Mouse (Mus musculus) limb, embryonic 13.5 days (tissue): ENCODE measurements at regions not wholly inside any gene's neighbourhood (a gene's known extent, or its start where the extent isn't known, plus 50 kb on each side); places are given as distances from the start of the nearest gene placed in this dataset.
"Not testable (repeated sequence)": the region's sequence is repeated elsewhere in the genome, so short reads cannot be mapped to it uniquely, and the experiment has no call there.

ENCODE experiments used
- ATAC-seq: fragments of 200-750 bp; cut with Nextera tagmentation; 2 replicates; pipeline ENCODE4 v1.8.0; 2017; ENCODE audit warnings: low read depth, moderate number of reproducible peaks, moderate TSS enrichment; ENCODE audit not compliant: low FRiP score
- H3K27ac ChIP-seq: fragments of 300-500 bp; sonication (generic); 2 replicates; pipeline ENCODE4 v1.5.1; 2015; ENCODE audit warnings: inconsistent platforms, mild to moderate bottlenecking, moderate library complexity
- H3K27me3 ChIP-seq: fragments of 300-500 bp; sonication (generic); 2 replicates; pipeline ENCODE4 v1.6.1; 2015; ENCODE audit warnings: mild to moderate bottlenecking, inconsistent platforms
- H3K36me3 ChIP-seq: fragments of 300-500 bp; sonication (generic); 2 replicates; pipeline ENCODE4 v1.6.1; 2015; ENCODE audit warnings: inconsistent platforms, mild to moderate bottlenecking, moderate library complexity
- H3K4me1 ChIP-seq: fragments of 300-500 bp; sonication (generic); 2 replicates; pipeline ENCODE4 v1.6.1; 2015; ENCODE audit warnings: inconsistent platforms
- H3K4me2 ChIP-seq: fragments of 300-500 bp; sonication (generic); replicated peaks from 2 replicates; pipeline ENCODE4 v1.6.1; 2015; ENCODE audit warnings: inconsistent platforms, mild to moderate bottlenecking, moderate library complexity
- H3K4me3 ChIP-seq: fragments of 300-500 bp; sonication (generic); 2 replicates; pipeline ENCODE4 v1.5.1; 2015; ENCODE audit warnings: moderate library complexity, mild to moderate bottlenecking, inconsistent platforms
- H3K9ac ChIP-seq: fragments of 300-500 bp; sonication (generic); 2 replicates; pipeline ENCODE4 v1.6.1; 2015; ENCODE audit warnings: mild to moderate bottlenecking, inconsistent platforms
- H3K9me3 ChIP-seq: fragments of 300-500 bp; sonication (generic); 2 replicates; pipeline ENCODE4 v1.6.1; 2016; ENCODE audit warnings: inconsistent platforms
- WGBS: fragments of 180-500 bp; shearing (Covaris S2); methylation state at CpG from one replicate; pipeline ENCODE4 v1.1.7; 2015; 5-methylcytosine and 5-hydroxymethylcytosine counted together

GRCm38 (mm10) chr15:41983261-41983660 lies 1849.1 kb downstream of the 9330182O14Rik start:
- Histone ChIP-seq H3K27me3 (no peaks in the 10 kb centered on the region), H3K4me3 (no peak overlapping the region), H3K4me2 (no peak overlapping the region), H3K4me1 (peaks cover 17% of the 10 kb centered on the region), H3K36me3 (no peaks in the 10 kb centered on the region), H3K9me3 (no peaks in the 10 kb centered on the region), H3K27ac (no peak overlapping the region), H3K9ac (no peak overlapping the region)
- ATAC-seq: peak; percentile 17; the same call in 1 of the 2 replicates
- WGBS: 71% methylated on average over 6 of the region's 6 CpGs

- Histone ChIP-seq H3K27ac (no peak overlapping the region), H3K4me1 (peaks cover 23% of the 10 kb centered on the region), H3K27me3 (no peaks in the 10 kb centered on the region), H3K4me3 (no peak overlapping the region), H3K4me2 (no peak overlapping the region), H3K36me3 (no peaks in the 10 kb centered on the region), H3K9me3 (no peaks in the 10 kb centered on the region), H3K9ac (no peak overlapping the region)
- 27% methylated on average over 4 of the region's 4 CpGs for WGBS
- no peak for ATAC-seq
These were observed 1850.1 kb downstream of the 9330182O14Rik start for GRCm38 (mm10) chr15:41984267-41984666.

- Histone ChIP-seq H3K27ac (no peak overlapping the region), H3K9me3 (no peaks in the 10 kb centered on the region), H3K4me2 (no peak overlapping the region), H3K27me3 (no peaks in the 10 kb centered on the region), H3K9ac (no peak overlapping the region), H3K4me3 (no peak overlapping the region), H3K36me3 (no peaks in the 10 kb centered on the region), H3K4me1 (peaks cover 24% of the 10 kb centered on the region)
- ATAC-seq: no peak
- 68% methylated on average over 3 of the region's 3 CpGs for WGBS
These were observed 1852.1 kb downstream of the 9330182O14Rik start for GRCm38 (mm10) chr15:41986264-41986663.

- Histone ChIP-seq H3K9me3 (no peaks in the 10 kb centered on the region), H3K4me2 (no peak overlapping the region), H3K36me3 (no peaks in the 10 kb centered on the region), H3K27me3 (no peaks in the 10 kb centered on the region), H3K4me3 (no peak overlapping the region), H3K4me1 (peaks cover 13% of the 10 kb centered on the region), H3K27ac (no peak overlapping the region), H3K9ac (no peak overlapping the region)
- peak; percentile 28; the same call in 1 of the 2 replicates for ATAC-seq
- 25% methylated on average over 2 of the region's 2 CpGs for WGBS
These were observed 1854.9 kb downstream of the 9330182O14Rik start for GRCm38 (mm10) chr15:41989065-41989464.

- Histone ChIP-seq H3K27ac (no peak overlapping the region), H3K36me3 (no peaks in the 10 kb centered on the region), H3K4me1 (peaks cover 7% of the 10 kb centered on the region; the same call in 1 of the 2 replicates), H3K27me3 (no peaks in the 10 kb centered on the region), H3K4me2 (no peak overlapping the region), H3K9me3 (no peaks in the 10 kb centered on the region), H3K4me3 (no peak overlapping the region), H3K9ac (no peak overlapping the region)
- ATAC-seq: no peak
These were observed 1857.7 kb downstream of the 9330182O14Rik start for GRCm38 (mm10) chr15:41991816-41992215.

- ATAC-seq, H3K4me2 ChIP-seq: not testable (repeated sequence)
These were observed 1898.1 kb downstream of the 9330182O14Rik start for GRCm38 (mm10) chr15:42032286-42032685.

GRCm38 (mm10) chr15:42047088-42047976 lies 1913.2 kb downstream of the 9330182O14Rik start:
- no peaks in the 10 kb centered on the region for H3K27me3 ChIP-seq
- no peaks in the 10 kb centered on the region for H3K4me1 ChIP-seq
- no peaks in the 10 kb centered on the region for H3K36me3 ChIP-seq
- H3K4me3 ChIP-seq: no peak overlapping the region
- no peak for ATAC-seq
- 71% methylated on average over 4 of the region's 4 CpGs for WGBS
- H3K9ac ChIP-seq: no peak overlapping the region
- no peaks in the 10 kb centered on the region for H3K9me3 ChIP-seq
- H3K4me2 ChIP-seq: no peak overlapping the region
- no peak overlapping the region for H3K27ac ChIP-seq

More at GRCm38 (mm10) chr15:42032286-42032685, 1898.1 kb downstream of the 9330182O14Rik start:
- H3K4me3 ChIP-seq, H3K9ac ChIP-seq, H3K27me3 ChIP-seq, H3K36me3 ChIP-seq, H3K4me1 ChIP-seq, H3K9me3 ChIP-seq, H3K27ac ChIP-seq: not testable (repeated sequence)
- 94% methylated on average over 12 of the region's 12 CpGs for WGBS

GRCm38 (mm10) chr15:42056772-42057171 lies 1922.6 kb downstream of the 9330182O14Rik start:
- H3K4me2 ChIP-seq: no peak overlapping the region
- no peaks in the 10 kb centered on the region for H3K9me3 ChIP-seq
- H3K4me3 ChIP-seq: no peak overlapping the region
- no peak overlapping the region for H3K9ac ChIP-seq
- no peak overlapping the region for H3K27ac ChIP-seq
- H3K36me3 ChIP-seq: no peaks in the 10 kb centered on the region
- WGBS: 24% methylated on average over 3 of the region's 3 CpGs
- H3K4me1 ChIP-seq: 0 out of 2 replicates have a peak, but pooled peaks cover 5% of the 10 kb centered on the region
- no peaks in the 10 kb centered on the region for H3K27me3 ChIP-seq
- ATAC-seq: peak; percentile 82; the same call in 1 of the 2 replicates

- Histone ChIP-seq H3K27ac (no peak overlapping the region), H3K4me1 (0 out of 2 replicates have a peak, but pooled peaks cover 5% of the 10 kb centered on the region), H3K9ac (no peak overlapping the region), H3K36me3 (no peaks in the 10 kb centered on the region), H3K4me2 (no peak overlapping the region), H3K27me3 (no peaks in the 10 kb centered on the region), H3K9me3 (no peaks in the 10 kb centered on the region), H3K4me3 (no peak overlapping the region)
- no peak for ATAC-seq
- 71% methylated on average over 5 of the region's 5 CpGs for WGBS
These were observed 1934.2 kb downstream of the 9330182O14Rik start for GRCm38 (mm10) chr15:42068207-42068831.

GRCm38 (mm10) chr15:42069072-42069471 lies 1934.9 kb downstream of the 9330182O14Rik start:
- H3K4me3 ChIP-seq: no peak overlapping the region
- H3K27ac ChIP-seq: no peak overlapping the region
- no peak overlapping the region for H3K9ac ChIP-seq
- no peaks in the 10 kb centered on the region for H3K36me3 ChIP-seq
- peak; percentile 79 for ATAC-seq
- no peaks in the 10 kb centered on the region for H3K9me3 ChIP-seq
- H3K4me1 ChIP-seq: 0 out of 2 replicates have a peak, but pooled peaks cover 5% of the 10 kb centered on the region
- no peak overlapping the region for H3K4me2 ChIP-seq
- no peaks in the 10 kb centered on the region for H3K27me3 ChIP-seq
- WGBS: 45% methylated on average over 3 of the region's 3 CpGs

- Histone ChIP-seq H3K9ac (no peak overlapping the region), H3K27me3 (no peaks in the 10 kb centered on the region), H3K36me3 (no peaks in the 10 kb centered on the region), H3K4me2 (no peak overlapping the region), H3K27ac (no peak overlapping the region), H3K9me3 (no peaks in the 10 kb centered on the region), H3K4me1 (0 out of 2 replicates have a peak, but pooled peaks cover under 1% of the 10 kb centered on the region), H3K4me3 (no peak overlapping the region)
- no peak for ATAC-seq
These were observed 1939.3 kb downstream of the 9330182O14Rik start for GRCm38 (mm10) chr15:42073486-42073885.

GRCm38 (mm10) chr15:42082436-42082835 lies 1948.3 kb downstream of the 9330182O14Rik start:
- no peak overlapping the region for H3K9ac ChIP-seq
- no peaks in the 10 kb centered on the region for H3K36me3 ChIP-seq
- no peak overlapping the region for H3K27ac ChIP-seq
- no peaks in the 10 kb centered on the region for H3K9me3 ChIP-seq
- no peak for ATAC-seq
- no peak overlapping the region for H3K4me3 ChIP-seq
- no peaks in the 10 kb centered on the region for H3K27me3 ChIP-seq
- WGBS: 56% methylated on average over 2 of the region's 2 CpGs
- H3K4me2 ChIP-seq: no peak overlapping the region
- H3K4me1 ChIP-seq: no peaks in the 10 kb centered on the region
